Mouse (Mus musculus) forebrain, embryonic 11.5 days (tissue): ENCODE measurements around the gene Cxcr5. TPM values are rescaled to one million over a fixed set of nuclear protein-coding genes. Genes with fewer than 3 reads are reported as not detected.

Experiments used
- ATAC-seq: fragments of 200-750 bp; cut with Nextera tagmentation; replicated peaks from 2 replicates; pipeline ENCODE4 v1.8.0; 2017; ENCODE audit warnings: moderate TSS enrichment; ENCODE audit not compliant: low FRiP score
- DNase-seq: peaks from one replicate; pipeline ENCODE4 v3.0.0-alpha.2; 2017; ENCODE audit warnings: low spot score
- H3K27ac ChIP-seq: fragments of 300-500 bp; sonication (generic); 2 replicates; pipeline ENCODE4 v1.5.1; 2014; ENCODE audit warnings: low read depth, low read length
- H3K27me3 ChIP-seq: fragments of 300-500 bp; sonication (generic); 2 replicates; pipeline ENCODE4 v1.6.1; 2014; ENCODE audit warnings: mild to moderate bottlenecking, low read length, mixed read lengths; ENCODE audit not compliant: control insufficient read depth, insufficient read depth
- H3K36me3 ChIP-seq: fragments of 300-500 bp; sonication (generic); 2 replicates; pipeline ENCODE4 v1.6.1; 2014; ENCODE audit warnings: mild to moderate bottlenecking, low read length, moderate library complexity, mixed read lengths; ENCODE audit not compliant: control insufficient read depth, insufficient read depth
- H3K4me1 ChIP-seq: fragments of 300-500 bp; sonication (generic); replicated peaks from 2 replicates; pipeline ENCODE4 v1.6.1; 2014; ENCODE audit warnings: low read length, mixed read lengths; ENCODE audit not compliant: control insufficient read depth, insufficient read depth
- H3K4me2 ChIP-seq: fragments of 300-500 bp; sonication (generic); 2 replicates; pipeline ENCODE4 v1.6.1; 2014; ENCODE audit warnings: low read depth, mild to moderate bottlenecking, low read length, moderate library complexity, mixed read lengths; ENCODE audit not compliant: severe bottlenecking
- H3K4me3 ChIP-seq: fragments of 300-500 bp; sonication (generic); 2 replicates; pipeline ENCODE4 v1.5.1; 2014; ENCODE audit warnings: low read depth, low read length
- H3K9ac ChIP-seq: fragments of 300-500 bp; sonication (generic); 2 replicates; pipeline ENCODE4 v1.6.1; 2014; ENCODE audit warnings: low read length
- H3K9me3 ChIP-seq: fragments of 300-500 bp; sonication (generic); 2 replicates; pipeline ENCODE4 v1.6.1; 2016; ENCODE audit warnings: low read length, mixed read lengths; ENCODE audit not compliant: control insufficient read depth
- WGBS: fragments of 180-500 bp; shearing (Covaris S2); extraction: QIAGEN DNeasy Blood & Tissue Kit; methylation state at CpG from one replicate; pipeline ENCODE4 v1.1.7; 2014; 5-methylcytosine and 5-hydroxymethylcytosine counted together
- polyA plus RNA-seq: library from polyadenylated mRNA; unstranded; fragments of >200 nt; fragmentation: Nextera tagmentation; extraction: Ambion mirVana; gene quantifications from 2 replicates; pipeline ENCODE4 v1.2.1, GENCODE M21; 2014

The Cxcr5 gene
- polyA plus RNA-seq, 1 experiment from 2014 or later: 0.09 TPM

DNA sequence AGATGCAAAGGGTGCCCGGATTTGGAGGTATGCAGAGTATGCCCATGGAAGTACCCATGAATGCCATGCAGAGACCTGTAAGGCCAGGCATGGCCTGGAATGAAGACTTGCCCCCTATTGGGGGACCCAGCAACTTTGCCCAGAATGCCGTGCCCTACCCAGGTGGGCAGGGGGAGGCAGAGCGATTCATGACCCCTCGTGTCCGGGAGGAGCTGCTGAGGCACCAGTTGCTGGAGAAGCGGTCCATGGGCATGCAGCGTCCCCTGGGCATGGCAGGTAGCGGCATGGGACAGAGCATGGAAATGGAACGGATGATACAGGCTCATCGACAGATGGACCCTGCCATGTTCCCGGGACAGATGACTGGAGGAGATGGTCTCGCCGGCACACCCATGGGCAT lies 55.1 kb downstream of the Cxcr5 start:
- 95% methylated on average over 13 of the region's 13 CpGs for WGBS
- Histone ChIP-seq H3K9ac (no peak overlapping the region), H3K9me3 (no peaks in the 10 kb centered on the region), H3K27me3 (no peaks in the 10 kb centered on the region), H3K4me3 (no peak overlapping the region), H3K4me2 (no peak overlapping the region), H3K36me3 (peaks cover 4% of the 10 kb centered on the region; the same call in 1 of the 2 replicates), H3K4me1 (peaks cover 17% of the 10 kb centered on the region; the same call in 1 of the 2 replicates), H3K27ac (no peak overlapping the region)
- DNase-seq (no peak), ATAC-seq (no peak)

DNA sequence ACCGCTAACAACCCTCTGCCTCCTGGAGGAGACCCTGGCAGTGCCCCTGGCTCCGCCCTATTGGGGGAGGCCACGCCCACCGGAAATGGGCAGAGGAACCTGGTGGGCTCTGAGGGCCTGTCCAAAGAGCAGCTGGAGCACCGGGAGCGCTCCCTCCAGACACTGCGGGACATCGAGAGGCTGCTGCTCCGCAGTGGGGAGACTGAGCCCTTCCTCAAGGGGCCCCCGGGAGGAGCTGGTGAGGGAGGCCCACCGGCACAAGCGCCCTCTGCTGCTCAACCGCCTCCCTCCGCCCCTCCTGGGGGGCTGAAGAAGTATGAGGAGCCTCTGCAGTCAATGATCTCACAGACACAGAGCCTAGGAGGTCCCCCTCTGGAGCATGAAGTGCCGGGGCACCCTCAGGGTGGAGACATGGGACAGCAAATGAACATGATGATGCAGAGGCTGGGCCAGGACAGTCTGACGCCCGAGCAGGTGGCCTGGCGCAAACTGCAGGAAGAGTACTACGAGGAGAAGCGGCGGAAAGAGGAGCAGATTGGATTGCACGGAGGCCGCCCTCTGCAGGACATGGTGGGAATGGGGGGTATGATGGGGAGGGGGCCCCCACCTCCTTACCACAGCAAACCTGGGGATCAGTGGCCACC lies 55.7 kb downstream of the Cxcr5 start:
- H3K4me2 ChIP-seq: no peak overlapping the region
- DNase-seq (peak; percentile 57), ATAC-seq (no peak)
- no peaks in the 10 kb centered on the region for H3K9me3 ChIP-seq
- 60% methylated on average over 23 of the region's 23 CpGs for WGBS
- no peak overlapping the region for H3K9ac ChIP-seq
- H3K36me3 ChIP-seq: peaks cover 4% of the 10 kb centered on the region; the same call in 1 of the 2 replicates
- H3K27me3 ChIP-seq: no peaks in the 10 kb centered on the region
- no peak overlapping the region for H3K27ac ChIP-seq
- H3K4me1 ChIP-seq: peaks cover 20% of the 10 kb centered on the region; the same call in 1 of the 2 replicates
- no peak overlapping the region for H3K4me3 ChIP-seq

DNA sequence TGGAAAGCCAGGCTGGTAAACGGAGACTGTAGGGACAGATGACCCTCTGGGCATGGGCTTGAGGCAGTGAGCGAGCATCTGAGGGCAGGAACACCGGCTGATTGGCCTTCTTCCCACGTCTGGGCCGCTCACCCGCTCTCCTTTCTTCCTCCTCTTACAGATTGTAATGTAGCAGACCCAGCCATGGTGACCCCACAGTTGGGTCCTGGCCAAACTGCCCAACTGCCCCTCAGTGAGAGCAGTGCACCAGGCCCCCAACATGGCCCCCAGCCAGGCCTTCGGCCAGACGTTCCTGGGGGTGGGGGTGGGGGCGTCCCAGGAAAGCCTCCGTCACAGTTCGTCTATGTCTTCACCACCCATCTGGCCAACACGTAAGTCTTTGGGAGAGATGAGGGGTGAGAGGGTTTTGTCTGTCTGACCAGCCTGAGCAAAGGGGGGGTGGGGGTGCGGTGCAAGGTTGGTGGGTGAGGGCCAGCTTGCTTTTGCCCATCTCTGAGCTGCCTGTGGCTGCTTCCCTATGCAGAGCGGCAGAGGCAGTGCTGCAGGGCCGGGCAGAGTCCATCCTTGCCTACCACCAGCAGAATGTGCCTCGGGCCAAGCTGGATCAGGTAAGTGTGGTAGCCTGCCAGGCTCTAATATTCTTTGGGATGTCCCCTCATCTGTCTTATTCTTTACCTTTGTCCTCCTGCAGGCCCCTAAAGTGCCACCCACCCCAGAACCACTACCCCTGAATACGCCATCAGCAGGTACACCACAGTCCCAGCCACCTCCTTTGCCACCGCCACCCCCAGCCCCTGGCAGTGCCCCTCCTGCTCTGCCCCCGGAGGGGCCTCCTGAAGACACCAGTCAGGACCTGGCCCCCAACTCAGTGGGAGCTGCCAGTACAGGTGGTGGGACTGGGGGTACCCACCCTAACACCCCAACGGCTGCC lies 56.5 kb downstream of the Cxcr5 start:
- DNase-seq (no peak), ATAC-seq (no peak)
- 81% methylated on average over 20 of the region's 20 CpGs for WGBS
- Histone ChIP-seq H3K4me2 (no peak overlapping the region), H3K27me3 (no peaks in the 10 kb centered on the region), H3K27ac (no peak overlapping the region), H3K36me3 (peaks cover 4% of the 10 kb centered on the region; the same call in 1 of the 2 replicates), H3K9ac (no peak overlapping the region), H3K4me1 (peaks cover 20% of the 10 kb centered on the region; the same call in 1 of the 2 replicates), H3K9me3 (no peaks in the 10 kb centered on the region), H3K4me3 (no peak overlapping the region)

DNA sequence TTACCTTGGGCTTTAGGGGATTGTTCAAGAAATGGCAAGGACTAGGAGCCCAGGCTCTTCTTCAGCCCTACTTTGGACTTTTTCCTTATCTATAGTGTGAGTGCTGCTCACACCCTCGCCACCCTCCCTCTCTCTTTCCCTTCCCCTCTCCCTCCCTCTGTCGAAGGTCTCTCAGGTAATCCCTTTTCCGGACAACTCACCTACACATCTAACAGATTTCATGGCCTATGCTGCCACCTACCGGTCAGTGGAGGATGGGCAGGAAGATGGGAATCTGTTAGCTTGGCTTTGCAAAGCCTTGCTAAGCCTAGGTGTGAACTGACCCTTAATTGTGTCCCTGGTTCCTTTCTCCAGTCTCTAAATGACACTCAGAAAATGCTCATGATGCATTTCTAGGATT lies 59.7 kb downstream of the Cxcr5 start:
- no peak overlapping the region for H3K4me3 ChIP-seq

DNA sequence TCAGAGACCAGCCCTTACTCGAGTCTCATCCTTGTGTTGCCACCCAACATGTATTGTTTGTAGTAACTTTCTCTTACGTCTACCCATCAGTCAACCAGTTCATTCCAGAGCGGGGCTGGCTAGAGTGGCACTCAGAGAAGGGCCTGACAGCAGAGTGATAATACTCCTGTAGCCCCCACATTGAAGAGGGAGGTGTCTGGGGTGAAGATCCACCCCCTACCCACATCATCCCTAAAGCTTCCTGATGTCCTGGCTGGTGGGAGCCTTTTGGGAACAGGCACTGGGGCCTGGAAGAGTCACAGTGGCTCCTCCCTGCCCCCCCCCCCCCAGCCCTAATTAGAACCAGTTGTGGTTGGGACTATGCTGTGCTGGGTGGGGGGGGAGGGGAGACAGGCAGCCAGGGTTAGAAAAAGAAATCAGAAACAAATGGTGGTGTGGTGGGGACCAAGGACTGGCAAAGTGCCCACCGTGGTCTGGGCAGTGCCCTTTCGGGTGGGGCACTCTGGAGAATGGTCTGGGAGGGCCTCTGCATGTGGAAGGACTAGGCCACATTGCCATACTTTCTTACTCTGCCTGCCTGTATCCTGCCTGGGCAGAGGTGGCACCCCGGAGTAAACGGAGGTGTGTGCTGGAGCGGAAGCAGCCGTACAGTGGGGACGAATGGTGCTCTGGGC lies 60.3 kb downstream of the Cxcr5 start:
- H3K4me3 ChIP-seq: no peak overlapping the region
- H3K27me3 ChIP-seq: no peaks in the 10 kb centered on the region
- peaks cover 40% of the 10 kb centered on the region for H3K4me1 ChIP-seq
- DNase-seq: peak; percentile 54
- 49% methylated on average over 10 of the region's 10 CpGs for WGBS
- H3K36me3 ChIP-seq: no peaks in the 10 kb centered on the region
- ATAC-seq: no peak
- H3K9me3 ChIP-seq: no peaks in the 10 kb centered on the region
- no peak overlapping the region for H3K9ac ChIP-seq
- H3K4me2 ChIP-seq: no peak overlapping the region
- H3K27ac ChIP-seq: no peak overlapping the region

More for the DNA sequence above, 59.7 kb downstream of the Cxcr5 start:
- Histone ChIP-seq H3K36me3 (peaks cover 4% of the 10 kb centered on the region; the same call in 1 of the 2 replicates), H3K27me3 (no peaks in the 10 kb centered on the region), H3K4me2 (no peak overlapping the region), H3K27ac (no peak overlapping the region), H3K9me3 (no peaks in the 10 kb centered on the region), H3K4me1 (peaks cover 38% of the 10 kb centered on the region), H3K9ac (no peak overlapping the region)
- 0% methylated on average over 4 of the region's 4 CpGs for WGBS
- DNase-seq (peak; percentile 86), ATAC-seq (no peak)

DNA sequence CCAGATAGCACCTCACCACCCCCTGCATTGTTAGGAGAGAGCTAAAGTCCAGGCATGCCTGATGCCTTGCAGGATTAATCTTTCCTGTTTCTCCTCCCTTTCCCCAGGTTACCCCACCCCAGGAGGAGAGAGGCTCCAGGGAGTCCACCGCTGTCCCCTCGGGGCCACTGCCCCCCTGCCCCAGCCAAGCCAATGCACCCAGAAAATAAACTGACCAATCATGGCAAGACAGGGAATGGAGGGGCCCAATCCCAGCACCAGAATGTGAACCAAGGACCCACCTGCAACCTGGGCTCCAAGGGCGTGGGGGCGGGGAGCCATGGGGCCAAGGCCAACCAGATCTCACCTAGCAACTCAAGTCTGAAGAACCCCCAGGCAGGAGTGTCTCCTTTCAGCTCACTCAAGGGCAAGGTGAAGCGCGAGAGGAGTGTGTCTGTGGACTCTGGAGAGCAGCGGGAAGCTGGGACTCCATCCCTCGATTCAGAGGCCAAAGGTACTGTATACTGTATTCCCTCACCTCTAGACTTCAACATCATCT lies 61.0 kb downstream of the Cxcr5 start:
- Histone ChIP-seq H3K36me3 (no peaks in the 10 kb centered on the region), H3K9me3 (no peaks in the 10 kb centered on the region), H3K27me3 (no peaks in the 10 kb centered on the region), H3K27ac (peak overlapping the region; percentile 83; the same call in 1 of the 2 replicates), H3K4me2 (no peak overlapping the region), H3K9ac (no peak overlapping the region), H3K4me1 (peaks cover 36% of the 10 kb centered on the region), H3K4me3 (no peak overlapping the region)
- WGBS: 51% methylated on average over 8 of the region's 8 CpGs
- DNase-seq (no peak), ATAC-seq (no peak)

DNA sequence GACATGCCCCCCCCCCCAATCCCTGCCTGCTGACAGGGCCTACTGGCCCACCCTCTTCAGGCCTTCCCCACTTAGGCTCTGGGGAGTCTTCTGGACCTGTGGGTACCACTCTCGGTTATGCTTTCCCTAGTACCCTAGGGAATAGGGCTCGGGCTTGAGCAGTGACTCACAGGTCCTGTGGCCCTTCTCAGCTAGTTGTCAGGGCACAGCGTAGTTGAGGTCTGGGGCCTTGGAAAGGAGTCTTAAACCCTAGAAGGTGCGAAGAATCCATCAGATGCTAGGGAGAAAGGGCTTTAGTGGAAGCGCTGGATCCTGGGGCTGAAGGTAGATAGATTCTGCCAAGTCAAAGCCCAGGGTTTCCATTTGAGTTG lies 61.5 kb downstream of the Cxcr5 start:
- peak overlapping the region; percentile 83 for H3K27ac ChIP-seq
- no peaks in the 10 kb centered on the region for H3K36me3 ChIP-seq
- ATAC-seq (no peak), DNase-seq (no peak)
- peak overlapping the region; percentile 63 for H3K9ac ChIP-seq
- H3K27me3 ChIP-seq: no peaks in the 10 kb centered on the region
- no peak overlapping the region; the same call in 1 of the 2 replicates for H3K4me3 ChIP-seq
- peaks cover 38% of the 10 kb centered on the region for H3K4me1 ChIP-seq
- H3K9me3 ChIP-seq: no peaks in the 10 kb centered on the region
- 31% methylated on average over 5 of the region's 5 CpGs for WGBS
- peak overlapping the region; percentile 78; the same call in 1 of the 2 replicates for H3K4me2 ChIP-seq
